Mouse (Mus musculus) frontal cortex, adult (tissue): Measurements from ENCODE around the gene Cfi.
A peak's percentile ranks its signal among the peaks of the same experiment; 100 is the strongest.

ENCODE experiments used
- ATAC-seq: cut with Nextera tagmentation; 2 replicates; pipeline ENCODE4 v1.9.2; 2017; ENCODE audit warnings: mild to moderate bottlenecking, moderate library complexity, mixed read lengths; ENCODE audit not compliant: low TSS enrichment

The Cfi gene

GRCm38 (mm10) chr3:129877327-129877726 lies 41.6 kb downstream of the Cfi start:
- ATAC-seq = no peak

GRCm38 (mm10) chr3:129878405-129879021 lies 42.8 kb downstream of the Cfi start, which contains the start of gene Pla2g12a:
TSS of gene Pla2g12a (plus strand) at chr3:129878606.
- ATAC-seq = peak; percentile 97

- no peak for ATAC-seq
Measured at GRCm38 (mm10) chr3:129879131-129879757, 43.6 kb downstream of the Cfi start.

GRCm38 (mm10) chr3:129879913-129880312 lies 44.2 kb downstream of the Cfi start:
- ATAC-seq = no peak

- no peak for ATAC-seq
Measured at GRCm38 (mm10) chr3:129880925-129881593, 45.4 kb downstream of the Cfi start.

GRCm38 (mm10) chr3:129885577-129885976 lies 49.9 kb downstream of the Cfi start:
- no peak for ATAC-seq

GRCm38 (mm10) chr3:129886430-129886829 lies 50.7 kb downstream of the Cfi start:
- no peak for ATAC-seq

GRCm38 (mm10) chr3:129887779-129888517 lies 52.3 kb downstream of the Cfi start:
- ATAC-seq = no peak

- ATAC-seq = no peak
Measured at GRCm38 (mm10) chr3:129892003-129892402, 56.3 kb downstream of the Cfi start.

- ATAC-seq = no peak
Measured at GRCm38 (mm10) chr3:129893143-129893542, 57.5 kb downstream of the Cfi start.

- ATAC-seq = no peak
Measured at GRCm38 (mm10) chr3:129896591-129896990, 60.9 kb downstream of the Cfi start.

GRCm38 (mm10) chr3:129898886-129899285 lies 63.2 kb downstream of the Cfi start:
- ATAC-seq = no peak

- peak; percentile 92 for ATAC-seq
Measured at GRCm38 (mm10) chr3:129901271-129901809, 65.7 kb downstream of the Cfi start, which contains the start of gene Casp6. TSS of gene Casp6 (plus strand) at chr3:129901425.

GRCm38 (mm10) chr3:129903369-129903768 lies 67.7 kb downstream of the Cfi start:
- no peak for ATAC-seq

GRCm38 (mm10) chr3:129903866-129904265 lies 68.2 kb downstream of the Cfi start:
- no peak for ATAC-seq

GRCm38 (mm10) chr3:129904381-129905132 lies 68.9 kb downstream of the Cfi start:
- no peak for ATAC-seq

- ATAC-seq = no peak
Measured at GRCm38 (mm10) chr3:129912025-129912424, 76.3 kb downstream of the Cfi start.

- ATAC-seq = no peak
Measured at GRCm38 (mm10) chr3:129913241-129913640, 77.6 kb downstream of the Cfi start.

- ATAC-seq = no peak
Measured at GRCm38 (mm10) chr3:129917424-129917823, 81.7 kb downstream of the Cfi start.

- peak; percentile 98 for ATAC-seq
Measured at GRCm38 (mm10) chr3:129918434-129918833, 82.8 kb downstream of the Cfi start.

- ATAC-seq = no peak
Measured at GRCm38 (mm10) chr3:129923581-129923980, 87.9 kb downstream of the Cfi start.
